ENCODE assay signal across 10 mouse cellular contexts in genomic region chr3:21892864-21893404, GRCm38 (mm10).
A peak's percentile ranks its signal among the peaks of the same experiment; 100 is the strongest.
DNase-seq lines count a peak whose midpoint lies in the region; ATAC-seq lines count a peak whose summit lies in the region.
"Had no signal": no experiment of that assay in that cellular context is flagged by ENCODE, and none has a peak within 500 bp of the region (broad histone marks: within the 10 kb centered on the region; RNA-seq: fewer than 3 reads in every experiment).

No protein-coding gene starts in this region.

- ATAC-seq in megakaryocyte progenitor cell, adult 5-6 weeks (replicated peaks; ENCODE audit: poor library complexity) = no peak
- ATAC-seq in megakaryocyte-erythroid progenitor cell, adult 5-6 weeks (replicated peaks; ENCODE audit: low FRiP score, low TSS enrichment, poor library complexity, severe bottlenecking) = no peak

- intact Hi-C loops in left cerebral cortex, postnatal 4 days (cut with DNase I) = no loop called here
- intact Hi-C loops in left cerebral cortex, postnatal 25 days (cut with DNase I) = loop anchor here (5.0 kb wide), 1 partner anchor 44 kb away; no protein-coding TSS in a partner anchor

- DNase-seq in left cerebral cortex, adult 11 months (ENCODE audit: low spot score) = peak; percentile 36
- DNase-seq in left cerebral cortex, postnatal 4 days = no peak
- peak; percentile 11 to 21 for DNase-seq in frontal cortex, postnatal 14 days (ENCODE audit: low spot score in 2 of 2)
- peak; percentile 48 to 86 for DNase-seq in left cerebral cortex, postnatal 25 days (ENCODE audit: low spot score in 2 of 2)
- peak; percentile 85 for DNase-seq in telencephalon, adult 2 months (ENCODE audit: low read depth, low spot score)
- DNase-seq in cerebellum, adult 9-11 months = no peak
- DNase-seq: cerebellum, postnatal 25 days; thymus, adult 18-20 months had no signal

Comparison
In these comparisons a context has a peak if more than half of its experiments do, and no peak if none do; other contexts are left out.
1. DNase-seq: peak in left cerebral cortex, adult 11 months (single experiment), frontal cortex, postnatal 14 days (2 of 2), left cerebral cortex, postnatal 25 days (2 of 2) and telencephalon, adult 2 months (single experiment); none in left cerebral cortex, postnatal 4 days (single experiment) and cerebellum, adult 9-11 months (single experiment).